Mouse (Mus musculus) A20 (cell line): ENCODE measurements at regions not wholly inside any gene's neighbourhood (a gene's known extent, or its start where the extent isn't known, plus 50 kb on each side); places are given as distances from the start of the nearest gene placed in this dataset.
"Not testable (repeated sequence)": the region's sequence is repeated elsewhere in the genome, so short reads cannot be mapped to it uniquely, and the experiment has no call there.

Experiments
- DNase-seq: peaks from one replicate; pipeline ENCODE4 v3.0.0-alpha.2; 2011; ENCODE audit warnings: low read depth, low spot score

DNA sequence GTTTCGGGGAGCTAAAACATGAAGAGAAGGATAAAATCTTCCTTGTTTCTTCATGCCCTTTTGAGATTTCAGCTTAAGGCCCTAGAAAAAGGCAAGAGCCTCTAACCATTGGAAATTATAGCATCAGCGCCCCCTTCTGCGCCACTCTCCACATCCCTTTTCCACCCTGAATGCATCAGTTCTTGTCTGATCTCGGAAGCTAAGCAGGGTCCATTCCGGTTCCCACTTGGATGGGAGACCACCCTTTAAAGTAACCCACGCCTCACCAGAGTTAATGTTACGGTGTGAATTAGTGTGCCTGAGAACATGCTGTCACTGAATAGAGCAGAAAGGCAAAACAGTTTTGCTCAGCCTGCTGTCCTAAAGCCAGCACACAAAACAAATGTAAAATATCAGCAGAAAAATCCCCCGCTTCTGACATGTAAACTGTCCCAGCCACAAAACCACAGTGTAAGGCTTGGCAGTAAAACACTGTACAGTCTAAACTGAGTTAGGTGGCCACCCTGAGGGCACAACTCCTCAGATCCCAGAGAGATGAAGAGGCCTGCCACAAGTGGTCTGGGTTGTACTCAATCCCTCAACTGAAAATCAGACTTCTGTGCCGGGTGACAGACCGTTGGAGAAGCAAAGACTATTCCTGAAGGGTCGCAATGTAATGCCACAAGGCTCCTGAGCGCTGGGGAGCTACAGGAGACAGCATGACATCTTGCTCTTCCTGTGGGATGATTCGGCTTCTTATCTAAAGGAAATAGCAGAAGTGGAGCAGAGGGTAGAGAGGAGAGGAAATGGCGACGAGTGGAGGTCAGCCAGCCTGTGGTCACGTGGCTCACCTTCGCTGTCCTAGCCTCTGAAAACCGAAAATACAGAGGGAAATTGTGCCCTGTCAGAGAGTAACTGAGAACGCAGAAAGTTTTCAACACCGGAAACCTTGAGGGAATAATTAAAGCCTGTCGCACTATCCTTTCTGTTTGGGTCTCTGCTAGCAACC, 176.2 kb downstream of the Kctd12 start:
- peak; percentile 63 for DNase-seq

DNA sequence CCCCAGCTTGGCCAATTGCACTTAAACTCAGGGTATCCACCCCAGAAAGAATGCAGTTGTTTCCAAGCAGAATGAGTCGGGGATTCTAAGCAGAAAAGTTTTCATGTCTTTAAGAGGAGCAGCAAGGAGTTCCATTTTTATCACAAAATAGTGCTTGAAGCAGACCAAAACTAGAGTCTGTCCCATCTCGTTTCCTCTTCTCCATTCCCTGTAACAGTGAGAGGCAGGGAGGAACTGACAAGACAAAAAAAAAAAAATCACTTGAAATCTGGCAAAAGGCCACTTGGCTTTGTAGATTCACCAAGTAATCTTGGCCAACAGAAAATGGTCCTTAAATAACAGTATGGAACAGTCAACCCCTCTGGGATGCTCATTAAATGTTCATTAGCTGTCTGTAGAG, 186.8 kb downstream of the Kctd12 start:
- DNase-seq: no peak

DNA sequence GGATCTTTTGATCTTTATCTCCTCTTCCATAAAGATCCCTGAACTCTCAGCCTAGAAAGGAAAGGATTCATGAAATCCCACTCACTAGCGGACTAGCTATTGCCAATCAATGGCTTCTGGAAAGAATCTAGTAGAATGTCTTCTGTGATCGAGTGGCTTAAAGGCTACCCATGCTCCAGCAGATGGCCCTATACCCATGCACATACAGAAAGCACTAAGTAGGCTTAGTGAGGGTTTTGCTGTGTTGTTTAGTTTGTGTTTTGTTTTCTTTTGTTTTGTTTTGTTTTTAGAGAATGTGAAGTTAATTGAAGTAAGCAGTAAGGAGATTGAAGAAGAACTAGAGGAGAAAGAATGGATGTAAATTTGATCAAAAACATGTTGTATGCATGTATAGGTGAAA, 187.5 kb downstream of the Kctd12 start:
- DNase-seq: peak; percentile 41

GRCm38 (mm10) chr14:102793753-102794152, 188.7 kb downstream of the Kctd12 start:
- no peak for DNase-seq

DNA sequence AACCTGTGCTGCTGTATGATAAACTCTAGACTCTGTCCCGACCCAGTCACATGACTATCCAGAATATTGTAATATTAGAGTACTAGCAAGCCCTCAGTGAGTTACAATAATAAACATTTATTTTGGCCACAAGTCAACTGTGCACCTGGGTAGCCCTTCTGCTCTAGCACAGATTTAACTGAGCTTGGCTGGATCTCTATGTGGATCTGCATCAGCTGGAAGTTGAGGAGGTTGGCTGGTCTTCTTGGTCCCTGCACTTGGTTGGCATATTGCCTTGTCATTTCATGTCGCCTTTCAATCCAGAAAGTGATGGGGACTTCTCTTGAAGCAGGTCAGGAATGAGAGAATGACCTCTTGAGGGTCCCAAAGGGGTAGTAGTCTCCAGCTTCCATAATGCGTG, 191.5 kb downstream of the Kctd12 start:
- DNase-seq: no peak

- DNase-seq: no peak
Measured at GRCm38 (mm10) chr14:102782227-102782626, 200.2 kb downstream of the Kctd12 start.

DNA sequence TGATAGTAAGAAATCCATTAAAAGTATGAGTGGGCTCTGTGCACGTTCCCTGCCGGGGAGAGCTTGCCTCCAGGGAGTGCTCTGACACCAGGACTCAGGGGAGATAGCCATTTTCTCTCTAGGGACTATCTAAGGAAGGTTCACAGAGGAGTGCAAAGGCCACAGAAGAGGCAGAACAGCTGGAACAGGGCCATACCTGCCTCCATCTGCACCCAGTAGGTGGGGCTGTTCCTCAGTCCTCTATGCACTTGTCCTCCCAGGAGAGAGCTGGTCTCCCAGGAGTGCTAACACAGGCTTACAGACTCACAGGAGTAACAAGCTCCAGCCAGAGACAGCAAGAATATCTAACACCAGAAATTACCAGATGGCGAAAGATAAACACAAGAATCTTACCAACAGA, 212.7 kb downstream of the Kctd12 start:
- DNase-seq: peak; percentile 66

DNA sequence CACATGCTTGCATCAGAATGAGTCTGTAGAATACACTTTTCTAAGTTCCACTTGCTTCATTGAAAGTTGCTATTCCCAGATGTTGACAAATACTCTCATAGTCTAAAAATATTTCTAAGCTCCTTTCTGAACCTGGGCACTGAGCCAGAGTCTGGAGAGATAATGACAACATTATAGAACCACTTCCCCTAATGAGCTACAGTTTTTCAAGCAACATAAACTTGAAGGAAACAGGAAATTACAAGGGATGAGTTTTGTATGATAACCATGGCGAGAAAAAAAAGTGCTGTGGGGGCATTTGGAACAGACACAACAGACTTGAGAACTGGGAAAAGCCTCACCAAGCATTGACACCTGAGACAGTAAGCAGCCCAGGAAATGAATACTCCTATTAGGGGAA, 233.8 kb downstream of the Kctd12 start:
- no peak for DNase-seq

DNA sequence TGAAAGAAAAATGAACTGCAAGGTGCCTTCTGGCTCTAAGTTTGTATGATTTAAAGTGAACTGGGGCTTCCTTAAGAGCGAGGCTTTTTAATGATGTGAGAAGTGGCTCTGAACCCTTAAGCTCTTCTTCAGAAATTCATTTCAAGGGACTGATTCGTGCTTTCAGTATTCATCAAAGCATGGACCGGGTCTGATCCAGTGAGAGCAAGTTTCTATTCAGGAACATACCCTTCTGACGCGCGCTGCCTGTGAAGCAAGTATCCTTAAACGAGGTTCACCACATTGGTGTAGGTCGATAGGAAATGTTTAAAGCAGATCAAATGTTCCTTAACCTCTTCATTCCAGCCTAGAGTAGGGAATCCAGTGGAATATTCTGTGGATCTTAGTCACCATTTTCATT, 240.1 kb downstream of the Kctd12 start:
- DNase-seq: no peak

GRCm38 (mm10) chr14:102736656-102737055, 245.8 kb downstream of the Kctd12 start:
- DNase-seq: no peak

DNA sequence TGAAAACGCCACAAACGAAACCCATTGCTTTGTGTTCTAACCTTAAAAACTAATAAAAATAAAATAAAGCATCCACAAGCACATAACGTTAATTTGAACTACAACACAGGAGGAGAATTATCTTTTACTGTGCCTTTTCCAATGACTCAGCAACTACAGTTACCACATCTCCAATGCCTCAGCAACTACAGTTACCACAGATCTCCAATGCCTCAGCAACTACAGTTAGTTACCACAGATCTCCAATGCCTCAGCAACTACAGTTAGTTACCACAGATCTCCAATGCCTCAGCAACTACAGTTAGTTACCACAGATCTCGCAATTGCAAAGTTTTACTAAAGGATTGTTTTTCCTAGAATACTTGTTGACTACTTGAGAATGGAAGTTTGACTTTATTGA, 248.7 kb downstream of the Kctd12 start:
- not testable (repeated sequence) for DNase-seq

DNA sequence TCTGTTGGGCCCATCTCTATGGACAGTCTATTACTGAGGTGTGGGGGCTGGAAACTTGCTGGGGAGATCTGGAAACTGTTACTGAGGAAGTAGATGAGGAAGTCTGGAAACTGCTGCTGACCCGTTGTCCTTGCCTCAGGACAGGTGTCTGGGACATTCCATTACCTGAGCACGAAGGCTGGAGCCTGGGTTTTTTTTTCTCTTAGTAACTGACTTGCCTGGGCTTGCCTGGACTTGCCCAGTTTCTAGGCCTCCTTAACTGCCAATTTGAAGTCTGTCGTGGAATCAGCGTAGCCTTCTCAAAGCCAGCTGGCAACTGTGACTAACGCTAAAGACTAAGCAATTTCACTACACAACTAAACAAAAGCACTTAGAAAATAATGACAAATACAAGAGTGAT, 250.7 kb downstream of the Kctd12 start:
- DNase-seq: no peak

DNA sequence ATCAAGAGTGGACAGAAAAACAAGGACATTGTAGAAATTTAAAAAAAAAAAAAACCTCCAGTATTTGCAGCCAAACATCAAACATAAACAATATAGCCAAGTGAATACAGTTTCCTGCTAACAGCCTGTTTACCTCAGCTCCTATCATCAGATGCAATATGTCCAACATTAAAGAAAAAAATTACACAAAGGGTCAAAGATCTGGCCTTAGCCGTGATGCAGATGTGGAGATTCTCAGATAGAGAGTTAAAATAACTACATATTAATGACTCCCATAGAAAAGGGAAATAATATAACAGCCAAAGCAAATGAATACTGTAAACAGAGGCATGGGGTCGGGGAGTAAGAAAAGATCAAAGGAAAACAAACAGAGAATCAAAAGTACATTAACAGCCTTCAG, 259.8 kb downstream of the Kctd12 start:
- no peak for DNase-seq

GRCm38 (mm10) chr14:102718558-102718957, 263.9 kb downstream of the Kctd12 start:
- no peak for DNase-seq

GRCm38 (mm10) chr14:102712600-102712999, 269.8 kb downstream of the Kctd12 start:
- DNase-seq: no peak

GRCm38 (mm10) chr14:102706704-102707336, 275.6 kb downstream of the Kctd12 start:
- no peak for DNase-seq

DNA sequence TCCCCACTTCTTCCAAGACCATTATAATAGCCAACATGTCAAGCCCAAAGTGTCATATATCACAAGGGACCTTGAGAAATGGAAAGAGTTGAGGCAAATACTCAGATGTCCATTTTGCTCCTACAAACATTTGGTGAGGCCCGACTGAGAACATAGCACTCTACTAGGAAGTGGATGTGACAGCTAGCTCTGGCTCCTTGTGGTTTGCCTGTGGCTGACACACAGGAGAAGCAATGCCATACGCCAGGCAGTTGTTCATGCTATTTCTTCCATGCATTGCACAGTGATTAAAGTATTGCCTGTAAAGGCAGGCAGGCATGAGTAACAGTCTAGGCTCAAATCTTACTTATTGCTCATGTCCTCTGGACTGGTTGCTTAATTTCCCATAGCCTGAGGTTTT, 281.3 kb downstream of the Kctd12 start:
- no peak for DNase-seq

DNA sequence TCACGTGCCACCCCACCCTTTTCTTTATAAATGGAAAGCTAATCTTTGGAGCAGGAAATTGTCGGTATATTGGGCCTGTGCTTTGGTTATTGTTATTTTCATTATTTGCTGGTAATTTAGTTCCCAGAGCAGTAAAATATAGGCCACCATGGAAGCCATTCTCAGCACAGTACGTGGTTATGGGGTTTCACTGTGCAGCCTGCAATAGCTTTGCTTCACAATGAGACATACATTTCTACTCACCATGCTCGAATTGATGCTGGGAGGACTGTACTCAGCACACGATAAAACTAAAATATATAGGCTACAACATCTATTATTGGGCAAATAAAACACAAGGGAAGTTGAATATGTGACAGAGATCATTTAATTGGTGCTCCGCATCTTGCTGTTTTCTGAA, 282.0 kb downstream of the Kctd12 start:
- DNase-seq: no peak

- DNase-seq: no peak
Measured at GRCm38 (mm10) chr14:102699015-102699414, 283.4 kb downstream of the Kctd12 start.

DNA sequence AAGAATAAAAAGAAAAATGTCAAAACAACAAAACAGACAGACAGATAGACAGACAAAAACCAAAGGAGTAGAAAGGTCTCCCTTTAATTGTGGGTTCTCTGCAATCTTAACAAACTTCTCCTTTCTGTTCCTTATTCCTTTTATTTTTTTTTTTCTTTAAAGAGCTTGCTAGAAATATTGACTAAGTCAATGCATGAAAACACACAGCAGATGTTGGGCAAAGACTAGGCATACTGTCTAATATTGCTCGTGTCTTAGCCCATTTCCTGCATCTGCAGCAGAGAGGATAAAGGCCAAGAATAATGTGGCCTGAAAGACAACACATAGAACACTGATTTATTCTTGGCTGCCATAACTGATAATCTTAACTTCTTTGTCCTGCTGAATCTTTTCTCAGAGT, 295.6 kb downstream of the Kctd12 start:
- DNase-seq: no peak

- DNase-seq: no peak
Measured at GRCm38 (mm10) chr14:102676582-102676981, 305.9 kb downstream of the Kctd12 start.

DNA sequence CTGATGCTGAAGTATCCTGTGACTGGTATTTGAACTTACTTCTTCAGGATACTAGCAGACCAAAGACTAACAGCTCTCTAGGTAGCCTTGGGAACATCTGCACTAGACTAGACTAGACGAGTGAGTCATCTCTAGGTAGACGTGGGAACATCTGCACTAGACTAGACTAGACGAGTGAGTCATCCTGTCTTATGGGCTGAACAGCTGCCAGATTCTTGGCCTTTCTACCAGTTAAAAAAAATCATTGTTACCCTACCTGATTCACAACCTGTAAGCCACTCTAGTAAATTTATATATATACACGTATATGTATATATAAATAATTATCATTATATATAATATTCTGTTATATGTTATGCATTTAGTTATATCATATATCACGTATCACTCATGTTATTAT, 307.8 kb downstream of the Kctd12 start:
- DNase-seq: no peak

DNA sequence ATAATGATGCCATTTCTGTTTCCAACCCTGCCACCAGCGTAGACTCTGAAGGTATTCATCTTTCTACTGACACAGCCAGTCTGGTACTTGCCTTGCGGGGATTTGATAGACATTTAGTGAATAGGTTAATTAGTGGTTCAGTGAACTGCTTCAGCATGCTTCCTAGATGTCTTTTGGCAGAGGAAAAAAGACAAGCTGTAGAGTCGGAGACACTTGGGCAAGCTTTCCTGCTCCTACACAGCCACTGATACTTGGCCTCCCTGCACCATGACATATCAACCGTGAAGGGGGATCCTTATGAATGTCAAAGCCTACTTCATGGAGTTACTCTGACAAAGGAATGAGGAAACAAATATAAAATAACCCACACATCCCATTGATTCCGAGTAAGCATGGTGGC, 308.7 kb downstream of the Kctd12 start:
- DNase-seq: no peak
